Mouse (Mus musculus): ENCODE data around the gene Diras1.
"Not testable (repeated sequence)": the region's sequence is repeated elsewhere in the genome, so short reads cannot be mapped to it uniquely, and the experiment has no call there.

The Diras1 gene

GRCm38 (mm10) chr10:81025639-81026275, at the start of gene Diras1:
Gene Diras1 (minus strand): TSS chr10:81025662.
- DNase-seq (ENCODE audit: low spot score in 2 of 2): no peak

GRCm38 (mm10) chr10:81073464-81073863, 48.0 kb upstream of the Diras1 start:
- peak; percentile 49 to 83 for DNase-seq (ENCODE audit: low spot score in 2 of 2)

DNA sequence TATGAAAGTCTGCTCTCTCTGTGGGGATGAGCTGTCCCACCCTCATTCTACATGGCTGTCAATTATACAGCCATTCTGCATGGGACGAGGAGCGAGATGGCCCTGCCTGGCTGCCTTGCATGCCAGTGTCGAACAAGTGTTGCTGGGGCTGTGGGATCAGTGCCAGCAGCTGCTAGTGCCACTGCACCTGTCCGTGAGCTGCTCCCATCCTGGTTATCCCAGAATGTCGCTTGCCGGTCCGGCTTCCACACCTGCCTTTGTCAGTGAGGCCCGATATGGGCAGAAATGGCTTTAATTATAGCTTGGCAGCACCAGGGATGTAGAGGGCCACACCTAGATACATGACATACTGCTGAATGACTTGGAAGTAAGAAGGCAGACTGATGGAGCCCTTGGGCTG, 46.8 kb upstream of the Diras1 start:
- no peak for DNase-seq (ENCODE audit: low spot score in 2 of 2)

GRCm38 (mm10) chr10:81069836-81070235, 44.4 kb upstream of the Diras1 start, which contains the start of gene Thop1:
Gene Thop1 (plus strand): TSS chr10:81070035.
- peak; percentile 95 to 97 for DNase-seq (ENCODE audit: low spot score in 2 of 2)

GRCm38 (mm10) chr10:81068706-81069105, 43.2 kb upstream of the Diras1 start:
- no peak for DNase-seq (ENCODE audit: low spot score in 2 of 2)

- DNase-seq (ENCODE audit: low spot score in 2 of 2): not testable (repeated sequence)
Observed at GRCm38 (mm10) chr10:81064519-81064918, 39.1 kb upstream of the Diras1 start.

DNA sequence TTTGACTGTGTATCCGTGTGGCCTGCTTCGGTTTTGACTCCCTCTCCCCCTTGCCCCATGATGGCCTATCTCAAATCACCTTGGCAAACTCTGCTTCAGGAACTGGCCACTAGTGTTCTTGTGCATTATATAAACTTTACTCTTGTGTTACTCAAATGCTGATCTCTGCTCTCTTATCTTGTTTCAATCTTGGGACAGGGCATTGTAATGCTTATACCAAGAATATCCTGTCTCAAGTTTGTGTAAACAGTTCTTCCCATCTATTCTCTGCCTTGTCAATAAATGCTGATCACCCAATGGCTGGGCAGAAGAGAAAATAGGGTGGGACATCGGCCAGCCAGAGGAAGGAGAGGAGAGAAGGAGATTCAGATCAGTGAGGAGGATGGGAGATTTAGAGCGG, 37.2 kb upstream of the Diras1 start:
- no peak for DNase-seq (ENCODE audit: low spot score in 2 of 2)

DNA sequence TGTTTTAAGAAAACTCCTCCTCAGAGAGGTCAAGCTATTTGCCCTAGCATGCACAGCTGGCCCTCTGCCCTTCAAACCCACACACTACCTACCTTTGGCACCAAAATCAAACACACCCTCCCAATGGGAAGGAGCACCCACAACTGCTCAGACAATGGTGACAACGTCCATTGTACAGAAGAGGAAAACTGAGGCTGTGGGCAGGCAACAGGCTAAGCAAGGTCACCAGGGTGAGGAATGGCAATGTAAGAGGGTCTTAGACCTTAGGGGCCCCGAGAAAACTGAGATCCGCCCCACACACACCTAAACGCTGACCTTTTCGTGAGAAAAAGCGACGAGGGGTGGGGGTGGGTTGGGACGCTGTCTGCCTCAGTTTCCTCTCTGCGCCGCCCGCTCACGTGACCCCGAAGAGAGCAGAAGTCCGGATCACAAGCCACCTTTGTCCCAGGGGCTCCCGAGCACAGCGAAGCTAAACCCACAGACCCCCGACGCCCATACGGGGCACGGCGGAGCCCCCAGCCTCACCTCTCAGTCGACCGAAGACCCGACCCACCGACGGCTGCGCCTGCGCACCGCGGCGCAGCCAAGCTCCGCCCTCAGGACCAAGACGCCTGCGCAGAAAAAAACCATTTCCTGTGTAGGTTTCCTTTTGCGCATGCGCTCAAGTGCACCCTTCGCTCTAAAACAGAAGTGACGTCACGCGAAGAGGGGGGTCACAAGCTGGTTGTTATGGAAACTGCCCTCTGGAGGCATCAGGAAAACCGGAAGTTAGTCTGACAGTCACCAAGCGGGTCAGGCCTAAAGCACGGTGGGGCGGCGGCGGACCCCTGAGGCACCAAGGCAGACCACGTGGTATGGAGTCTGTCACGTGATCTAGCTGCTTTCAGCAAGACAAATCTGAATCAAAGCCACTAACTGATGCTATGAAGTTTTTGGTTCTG, 34.4 kb upstream of the Diras1 start, which contains the start of gene Sgta:
Gene Sgta (minus strand): TSS at position 579 of the 941 bp plus-strand sequence.
- DNase-seq (ENCODE audit: low spot score in 2 of 2): peak; percentile 94 to 96

DNA sequence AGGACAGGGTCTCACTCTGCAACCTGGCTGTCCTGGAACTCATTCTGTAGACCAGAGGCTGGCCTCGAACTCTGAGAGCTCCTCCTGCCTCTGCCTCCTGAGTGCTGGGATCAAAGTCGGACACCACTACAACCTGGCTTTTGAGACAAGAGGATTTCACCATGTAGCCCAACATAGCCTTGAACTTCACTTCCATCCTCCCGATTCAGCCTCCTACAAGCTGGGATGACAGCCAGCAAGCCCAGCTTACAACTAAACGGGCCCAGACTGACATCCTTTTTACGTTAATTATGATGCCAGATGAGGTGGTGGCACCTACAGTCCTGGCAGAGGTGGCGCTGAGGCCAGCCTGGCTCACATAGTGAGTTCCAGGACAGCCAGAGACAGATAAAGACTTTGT, 33.4 kb upstream of the Diras1 start:
- no peak for DNase-seq (ENCODE audit: low spot score in 2 of 2)

- no peak for DNase-seq (ENCODE audit: low spot score in 2 of 2)
Observed at GRCm38 (mm10) chr10:81057406-81058130, 32.1 kb upstream of the Diras1 start.

- not testable (repeated sequence) for DNase-seq (ENCODE audit: low spot score in 2 of 2)
Observed at GRCm38 (mm10) chr10:81055802-81056340, 30.4 kb upstream of the Diras1 start.

GRCm38 (mm10) chr10:81055169-81055568, 29.7 kb upstream of the Diras1 start:
- no peak for DNase-seq (ENCODE audit: low spot score in 2 of 2)

- DNase-seq (ENCODE audit: low spot score in 2 of 2): no peak
Observed at GRCm38 (mm10) chr10:81052577-81052976, 27.1 kb upstream of the Diras1 start.

DNA sequence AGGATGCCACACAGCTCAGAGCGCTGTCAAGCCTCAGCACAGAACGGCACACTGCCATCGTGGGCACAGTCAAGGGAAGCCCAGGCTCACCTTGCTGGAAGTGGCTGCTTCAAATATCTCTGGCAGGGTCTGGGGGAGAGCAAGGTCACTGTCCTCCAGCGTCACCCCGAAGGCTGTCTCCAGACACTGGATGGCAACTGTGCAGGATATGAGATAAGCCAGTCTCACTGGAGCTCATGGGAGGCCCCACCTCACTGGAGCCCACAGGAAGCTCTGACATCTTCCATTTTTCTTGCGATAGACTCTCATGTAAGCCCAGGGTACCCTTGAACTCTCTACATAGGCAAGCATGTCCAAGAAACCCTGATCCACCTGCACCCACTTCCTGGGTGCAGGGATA, 25.7 kb upstream of the Diras1 start:
- no peak for DNase-seq (ENCODE audit: low spot score in 2 of 2)

- no peak for DNase-seq (ENCODE audit: low spot score in 2 of 2)
Observed at GRCm38 (mm10) chr10:81050645-81051044, 25.2 kb upstream of the Diras1 start.

- DNase-seq (ENCODE audit: low spot score in 2 of 2): not testable (repeated sequence)
Observed at GRCm38 (mm10) chr10:81045246-81045645, 19.8 kb upstream of the Diras1 start.

DNA sequence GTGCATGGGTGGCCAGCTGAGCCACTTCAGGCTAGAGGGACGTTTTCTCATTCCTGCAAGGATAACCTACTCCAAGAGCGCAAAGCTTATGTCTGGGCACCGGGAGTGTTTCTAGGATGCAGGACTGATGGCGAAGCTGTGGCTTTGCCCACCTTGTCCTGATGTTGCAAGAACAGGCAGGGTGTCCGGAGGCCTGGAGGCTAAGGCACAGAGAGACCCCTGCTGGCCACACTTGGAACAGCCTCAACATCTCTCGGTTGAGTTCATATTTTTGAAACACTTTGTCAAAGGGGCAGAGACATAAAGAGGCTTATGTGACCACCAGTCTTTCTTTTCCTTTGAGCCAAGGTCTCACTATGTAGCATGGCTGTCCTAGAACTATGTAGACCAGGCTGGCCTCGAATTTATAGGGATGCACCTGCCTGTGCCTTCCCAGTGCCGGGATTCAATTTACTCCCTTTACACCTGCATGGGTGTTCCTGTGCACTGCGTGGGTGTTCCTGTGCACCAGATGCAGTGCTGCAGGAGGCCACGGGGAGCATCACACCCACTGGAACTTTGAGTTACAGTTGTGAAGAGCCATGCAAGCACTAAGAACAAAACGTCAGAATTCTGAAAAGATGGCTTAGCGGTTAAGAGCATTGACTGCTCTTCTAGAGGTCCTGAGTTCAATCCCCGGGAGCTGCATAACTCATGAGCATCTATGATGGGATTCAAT, 16.2 kb upstream of the Diras1 start:
- peak; percentile 69 to 88 for DNase-seq (ENCODE audit: low spot score in 2 of 2)

DNA sequence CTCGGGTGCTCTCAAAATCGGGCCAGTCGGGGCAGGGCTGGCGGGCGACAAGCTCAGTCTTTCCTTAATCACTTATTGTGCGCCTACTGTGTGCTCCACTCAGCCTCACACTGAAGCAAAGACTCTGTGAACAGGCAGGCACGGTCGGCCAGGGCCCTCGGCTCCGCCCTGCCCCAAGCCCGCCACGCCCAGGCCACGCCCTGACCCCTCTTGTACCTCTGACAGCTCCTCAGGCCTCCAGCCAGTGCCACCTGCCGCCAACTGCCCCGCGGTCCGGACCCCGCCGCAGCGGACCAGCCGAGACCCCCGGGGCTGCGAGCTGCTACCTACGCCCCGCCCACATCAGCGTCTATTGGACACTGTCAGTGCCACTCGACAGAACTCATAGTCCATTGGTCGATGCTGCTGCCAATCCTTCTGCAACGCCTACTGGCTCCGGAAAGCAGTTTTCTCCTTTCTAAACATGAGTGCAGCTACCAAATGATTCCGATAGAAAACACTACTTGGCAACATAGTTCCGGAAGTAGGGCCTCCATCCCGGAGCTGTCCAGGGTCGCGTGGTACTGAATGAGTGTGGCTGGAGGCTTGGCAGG, 11.6 kb upstream of the Diras1 start, which contains the start of gene Slc39a3:
Gene Slc39a3 (minus strand): TSS at position 439 of the 593 bp plus-strand sequence.
- peak; percentile 97 to 99 for DNase-seq (ENCODE audit: low spot score in 2 of 2)

DNA sequence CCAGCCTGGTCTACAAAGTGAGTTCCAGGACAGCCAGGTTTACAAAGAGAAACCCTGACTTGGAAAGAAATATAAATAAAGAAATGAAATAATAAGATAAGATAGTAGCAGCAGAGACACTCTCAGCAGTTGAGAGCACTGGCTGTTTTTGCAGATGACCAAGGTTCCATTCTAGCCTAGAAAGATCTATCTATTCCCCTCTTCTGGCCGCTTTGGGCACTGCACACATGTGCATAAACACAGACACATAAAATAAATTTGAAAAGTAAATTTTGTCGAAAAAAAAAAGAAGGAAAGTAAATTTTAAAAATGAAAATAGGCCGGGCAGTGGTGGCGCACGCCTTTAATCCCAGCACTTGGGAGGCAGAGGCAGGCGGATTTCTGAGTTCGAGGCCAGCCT, 10.8 kb upstream of the Diras1 start:
- DNase-seq (ENCODE audit: low spot score in 2 of 2): peak in 1 of 2 experiments; percentile 45

DNA sequence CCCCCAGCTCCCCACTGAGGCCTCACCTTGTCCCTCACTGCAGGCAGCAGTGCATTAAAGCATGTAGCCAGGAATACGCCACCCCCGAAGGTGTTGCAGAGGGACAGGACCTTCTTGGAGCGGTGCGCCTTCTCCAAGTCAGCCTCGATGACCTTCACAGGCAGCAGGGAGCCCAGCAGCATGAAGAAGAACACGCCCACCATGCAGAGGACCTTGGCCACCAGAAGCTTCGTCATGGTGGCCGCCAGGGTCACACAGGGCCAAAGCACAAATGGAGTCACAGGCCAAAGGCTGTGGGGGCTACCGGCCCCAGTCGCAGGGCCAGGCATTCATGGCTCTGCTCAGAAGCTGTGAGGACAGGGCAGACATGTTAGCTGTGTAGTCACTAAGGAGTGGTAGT, 8.1 kb upstream of the Diras1 start:
- no peak for DNase-seq (ENCODE audit: low spot score in 2 of 2)

- DNase-seq (ENCODE audit: low spot score in 2 of 2): no peak
Observed at GRCm38 (mm10) chr10:81029031-81029430, 3.6 kb upstream of the Diras1 start.
